ENCODE assay signal across 16 mouse cellular contexts in the genomic region with DNA sequence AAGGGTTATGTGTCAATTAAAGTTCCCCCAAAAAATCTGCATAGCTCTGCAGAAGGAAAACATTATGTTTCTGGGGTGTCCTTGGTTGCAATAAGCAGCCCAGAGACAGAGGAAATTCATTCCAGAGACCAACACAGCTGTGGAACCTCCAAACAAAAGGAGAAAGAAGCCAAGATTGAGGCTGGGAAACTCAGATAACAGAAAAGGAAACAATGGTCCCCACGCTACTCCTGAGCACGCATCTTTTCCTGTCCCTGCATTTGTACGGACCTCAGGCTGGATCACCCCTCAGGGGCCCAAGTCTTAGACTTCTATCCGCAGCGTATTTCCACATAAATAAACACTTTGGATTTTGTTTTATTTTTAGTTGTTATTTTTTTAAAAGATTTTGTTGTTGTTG.
DNase-seq lines count a peak whose midpoint lies in the region; ATAC-seq and TF ChIP-seq lines count a peak whose summit lies in the region.
"Had no signal": no experiment of that assay in that cellular context is flagged by ENCODE, and none has a peak within 500 bp of the region (broad histone marks: within the 10 kb centered on the region; RNA-seq: fewer than 3 reads in every experiment).

No protein-coding gene starts in this region.

- no peak for ATAC-seq in kidney, embryonic 16.5 days (ENCODE audit: low FRiP score, low TSS enrichment)
- ATAC-seq in heart, embryonic 15.5 days (replicated peaks; ENCODE audit: insufficient number of reproducible peaks, insufficient read depth, low FRiP score, low read depth) = no peak
- no peak for ATAC-seq in limb, embryonic 15.5 days (ENCODE audit: insufficient number of reproducible peaks, low FRiP score, low TSS enrichment, low read depth)
- no peak for ATAC-seq in forebrain, embryonic 11.5 days (replicated peaks; ENCODE audit: low FRiP score)
- ATAC-seq: forebrain, postnatal 0 days had no signal

- intact Hi-C loops in heart, adult 2 months (cut with DNase I) = no loop called here

- peak overlapping the region; percentile 72 for H3K27ac ChIP-seq in heart, adult 2 months
- H3K27ac ChIP-seq in kidney, embryonic 16.5 days (ENCODE audit: low read length) = peak overlapping the region; percentile 44; the same call in 1 of the 2 replicates
- peak overlapping the region; percentile 67 for H3K27ac ChIP-seq in heart, embryonic 15.5 days
- H3K27ac ChIP-seq in limb, embryonic 15.5 days = peak overlapping the region; percentile 24; the same call in 1 of the 2 replicates
- H3K27ac ChIP-seq in forebrain, embryonic 11.5 days (ENCODE audit: low read depth, low read length) = no peak overlapping the region
- H3K27ac ChIP-seq: hindbrain, embryonic 15.5 days; left cerebral cortex, adult 2 months; liver, embryonic 14.5 days had no signal

- H3K9ac ChIP-seq in heart, adult 2 months (ENCODE audit: low read depth, low read length) = no peak overlapping the region
- no peak overlapping the region for H3K9ac ChIP-seq in kidney, embryonic 16.5 days (replicated peaks; ENCODE audit: low read length)
- H3K9ac ChIP-seq in heart, embryonic 15.5 days = no peak overlapping the region
- no peak overlapping the region for H3K9ac ChIP-seq in limb, embryonic 15.5 days
- no peak overlapping the region for H3K9ac ChIP-seq in forebrain, embryonic 11.5 days (ENCODE audit: low read length)
- H3K9ac ChIP-seq: forebrain, postnatal 0 days; hindbrain, embryonic 15.5 days; liver, embryonic 14.5 days had no signal

- TF ChIP-seq CTCF in heart, adult 2 months (IDR thresholded peaks at IDR 0.05) = no peak

- peaks cover 23% of the 10 kb centered on the region for H3K4me1 ChIP-seq in heart, adult 2 months (ENCODE audit: control insufficient read depth, insufficient read depth, low read length)
- H3K4me1 ChIP-seq in kidney, embryonic 16.5 days (ENCODE audit: insufficient read depth, low read length) = peaks cover 17% of the 10 kb centered on the region
- peaks cover 25% of the 10 kb centered on the region for H3K4me1 ChIP-seq in heart, embryonic 15.5 days (replicated peaks)
- peaks cover 22% of the 10 kb centered on the region for H3K4me1 ChIP-seq in limb, embryonic 15.5 days
- no peaks in the 10 kb centered on the region for H3K4me1 ChIP-seq in forebrain, embryonic 11.5 days (replicated peaks; ENCODE audit: control insufficient read depth, insufficient read depth, low read length)
- H3K4me1 ChIP-seq: hindbrain, embryonic 15.5 days had no signal

- WGBS in heart, adult 2 months = 35% methylated on average over 5 of the region's 5 CpGs
- WGBS in kidney, embryonic 16.5 days = 77% methylated on average over 5 of the region's 5 CpGs
- 68% methylated on average over 5 of the region's 5 CpGs for WGBS in heart, embryonic 15.5 days
- 68% methylated on average over 5 of the region's 5 CpGs for WGBS in limb, embryonic 15.5 days
- WGBS in forebrain, embryonic 11.5 days = 91% methylated on average over 5 of the region's 5 CpGs

- no peaks in the 10 kb centered on the region for H3K27me3 ChIP-seq in heart, adult 2 months (ENCODE audit: control insufficient read depth, insufficient read depth, low read length)
- H3K27me3 ChIP-seq in kidney, embryonic 16.5 days (ENCODE audit: insufficient read depth, low read length) = no peaks in the 10 kb centered on the region
- H3K27me3 ChIP-seq in heart, embryonic 15.5 days = no peaks in the 10 kb centered on the region
- no peaks in the 10 kb centered on the region for H3K27me3 ChIP-seq in limb, embryonic 15.5 days
- H3K27me3 ChIP-seq in forebrain, embryonic 11.5 days (ENCODE audit: control insufficient read depth, insufficient read depth, low read length) = no peaks in the 10 kb centered on the region
- H3K27me3 ChIP-seq: hindbrain, embryonic 15.5 days had no signal

- peak; percentile 59; the same call in 1 of the 2 replicates for TF ChIP-seq POLR2A in heart, adult 2 months (IDR thresholded peaks at IDR 0.05; ENCODE audit: insufficient read depth, low read depth, low read length)

- no peaks in the 10 kb centered on the region for H3K79me2 ChIP-seq in heart, adult 2 months (replicated peaks; ENCODE audit: control insufficient read depth, insufficient read depth, low read length)

- no peaks in the 10 kb centered on the region for H3K36me3 ChIP-seq in heart, adult 2 months (ENCODE audit: control insufficient read depth, insufficient read depth, low read length)
- no peaks in the 10 kb centered on the region for H3K36me3 ChIP-seq in kidney, embryonic 16.5 days (ENCODE audit: insufficient read depth, low read length)
- no peaks in the 10 kb centered on the region for H3K36me3 ChIP-seq in heart, embryonic 15.5 days
- no peaks in the 10 kb centered on the region for H3K36me3 ChIP-seq in limb, embryonic 15.5 days
- no peaks in the 10 kb centered on the region for H3K36me3 ChIP-seq in forebrain, embryonic 11.5 days (ENCODE audit: control insufficient read depth, insufficient read depth, low read length)
- H3K36me3 ChIP-seq: hindbrain, embryonic 15.5 days had no signal

- no peak overlapping the region for H3K4me2 ChIP-seq in kidney, embryonic 16.5 days (replicated peaks; ENCODE audit: low read depth, low read length)
- H3K4me2 ChIP-seq in heart, embryonic 15.5 days = no peak overlapping the region
- no peak overlapping the region for H3K4me2 ChIP-seq in limb, embryonic 15.5 days
- no peak overlapping the region for H3K4me2 ChIP-seq in forebrain, embryonic 11.5 days (ENCODE audit: low read depth, low read length, severe bottlenecking)
- H3K4me2 ChIP-seq: hindbrain, embryonic 15.5 days had no signal

- no peak for DNase-seq in heart, adult 2 months
- DNase-seq in heart, adult 8-10 months (ENCODE audit: low spot score) = no peak
- DNase-seq in kidney, postnatal 4 days = no peak
- DNase-seq in forebrain, embryonic 11.5 days (ENCODE audit: low spot score) = no peak
- DNase-seq in cerebellum, adult 9-11 months = no peak
- DNase-seq: cerebellum, adult 2 months; forebrain, postnatal 0 days; gastrocnemius, postnatal 14 days; thymus, adult 18-20 months had no signal

- TF ChIP-seq EP300 in heart, adult 2 months (IDR thresholded peaks at IDR 0.05; ENCODE audit: insufficient read depth, low read depth, low read length) = peak; percentile 86

- H3K4me3 ChIP-seq in heart, adult 2 months = no peak overlapping the region
- no peak overlapping the region for H3K4me3 ChIP-seq in kidney, embryonic 16.5 days (ENCODE audit: low read length)
- H3K4me3 ChIP-seq in heart, embryonic 15.5 days = no peak overlapping the region
- H3K4me3 ChIP-seq in limb, embryonic 15.5 days = no peak overlapping the region
- no peak overlapping the region for H3K4me3 ChIP-seq in forebrain, embryonic 11.5 days (ENCODE audit: low read depth, low read length)
- H3K4me3 ChIP-seq: erythroblast, embryonic 14.5 days; hindbrain, embryonic 15.5 days; left cerebral cortex, adult 2 months had no signal

- no peaks in the 10 kb centered on the region for H3K9me3 ChIP-seq in kidney, embryonic 16.5 days (ENCODE audit: low read length)
- no peaks in the 10 kb centered on the region for H3K9me3 ChIP-seq in heart, embryonic 15.5 days (replicated peaks)
- no peaks in the 10 kb centered on the region for H3K9me3 ChIP-seq in limb, embryonic 15.5 days
- H3K9me3 ChIP-seq in forebrain, embryonic 11.5 days (ENCODE audit: control insufficient read depth, low read length) = no peaks in the 10 kb centered on the region
- H3K9me3 ChIP-seq: hindbrain, embryonic 15.5 days had no signal
